Mouse (Mus musculus) heart, postnatal 0 days (tissue): ENCODE data around the gene Yaf2.

ENCODE experiments used
- CTCF ChIP-seq: IDR thresholded peaks from 2 replicates; pipeline ENCODE4 v1.5.1; 2016; ENCODE audit warnings: antibody characterized with exemption, control low read depth, low read depth
- EP300 ChIP-seq: IDR thresholded peaks from 2 replicates; pipeline ENCODE4 v1.6.1; 2016; ENCODE audit warnings: antibody characterized with exemption, low read depth

GRCm38 (mm10) chr15:93371838-93372237 is 35.1 kb upstream of the Yaf2 start:
- peak; percentile 20; the same call in 1 of the 2 replicates for TF ChIP-seq CTCF
- TF ChIP-seq EP300 = no peak
